Comparison of ENCODE assay signal across 7 mouse cellular contexts in genomic region chr15:12937326-12937725, GRCm38 (mm10).
DNase-seq lines count a peak whose midpoint lies in the region; ATAC-seq lines count a peak whose summit lies in the region.
"Not testable (repeated sequence)": the region's sequence is repeated elsewhere in the genome, so short reads cannot be mapped to it uniquely, and the experiment has no call there.

No protein-coding gene starts in this region.

- not testable (repeated sequence) for H3K36me3 ChIP-seq in intestine, embryonic 16.5 days (ENCODE audit: control insufficient read depth, insufficient read depth, low read length); liver, embryonic 15.5 days (replicated peaks)
- peaks cover 19% of the 10 kb centered on the region for H3K36me3 ChIP-seq in liver, embryonic 12.5 days

- not testable (repeated sequence) for H3K4me3 ChIP-seq in intestine, embryonic 16.5 days (ENCODE audit: low read length); liver, embryonic 12.5 days
- peak overlapping the region; percentile 23 for H3K4me3 ChIP-seq in liver, embryonic 15.5 days (replicated peaks)

- H3K4me1 ChIP-seq in intestine, embryonic 16.5 days (ENCODE audit: control insufficient read depth, insufficient read depth, low read length), result not testable (repeated sequence)
- peaks cover 43% of the 10 kb centered on the region for H3K4me1 ChIP-seq in liver, embryonic 12.5 days
- peaks cover 37% of the 10 kb centered on the region for H3K4me1 ChIP-seq in liver, embryonic 15.5 days (replicated peaks)

- not testable (repeated sequence) for H3K27me3 ChIP-seq in intestine, embryonic 16.5 days (replicated peaks; ENCODE audit: control insufficient read depth, insufficient read depth, low read length); liver, embryonic 12.5 days (replicated peaks); liver, embryonic 15.5 days

- WGBS in intestine, embryonic 16.5 days, result 83% methylated on average over 3 of the region's 3 CpGs
- 34% methylated on average over 3 of the region's 3 CpGs for WGBS in liver, embryonic 12.5 days (ENCODE audit: insufficient replicate concordance)
- 29% methylated on average over 3 of the region's 3 CpGs for WGBS in liver, embryonic 15.5 days (ENCODE audit: insufficient replicate concordance)

- ATAC-seq in erythroid progenitor cell, adult 5-6 weeks (replicated peaks; ENCODE audit: low FRiP score, poor library complexity, severe bottlenecking), result 0 out of 2 replicates have a peak, but pooled peaks have one; percentile 52
- ATAC-seq in intestine, embryonic 16.5 days, result 0 out of 2 replicates have a peak, but pooled peaks have one; percentile 38
- ATAC-seq in liver, embryonic 12.5 days, result peak; percentile 96
- ATAC-seq in liver, embryonic 15.5 days (ENCODE audit: insufficient read depth), result peak; percentile 97
- 0 out of 2 replicates have a peak, but pooled peaks have one; percentile 42 for ATAC-seq in megakaryocyte progenitor cell, adult 5-6 weeks (replicated peaks; ENCODE audit: poor library complexity)

- not testable (repeated sequence) for H3K9me3 ChIP-seq in intestine, embryonic 16.5 days (ENCODE audit: control insufficient read depth, low read length); liver, embryonic 12.5 days (replicated peaks); liver, embryonic 15.5 days (replicated peaks)

- DNase-seq in c-Kit-positive CD71-positive TER-119-negative erythroid progenitor cells, embryonic 14.5 days (ENCODE audit: low read depth), result peak; percentile 23
- peak; percentile 9 to 22 for DNase-seq in spleen, postnatal 10 days (ENCODE audit: low spot score in 2 of 2)

- H3K27ac ChIP-seq in intestine, embryonic 16.5 days (ENCODE audit: low read length), result not testable (repeated sequence)
- H3K27ac ChIP-seq in liver, embryonic 12.5 days, result peak overlapping the region; percentile 83
- peak overlapping the region; percentile 74 for H3K27ac ChIP-seq in liver, embryonic 15.5 days (replicated peaks)

- not testable (repeated sequence) for H3K9ac ChIP-seq in intestine, embryonic 16.5 days (ENCODE audit: low read depth, low read length); liver, embryonic 12.5 days; liver, embryonic 15.5 days

- H3K4me2 ChIP-seq in intestine, embryonic 16.5 days (ENCODE audit: low read depth, low read length), result not testable (repeated sequence)
- peak overlapping the region; percentile 52 for H3K4me2 ChIP-seq in liver, embryonic 12.5 days
- H3K4me2 ChIP-seq in liver, embryonic 15.5 days, result peak overlapping the region; percentile 45

Comparison
In these comparisons a context has a peak if more than half of its experiments do, and no peak if none do; other contexts are left out.
1. ATAC-seq: peak in every context shown above with its lines; median percentile 97 in liver, embryonic 15.5 days; 96 in liver, embryonic 12.5 days; 52 in erythroid progenitor cell, adult 5-6 weeks; 42 in megakaryocyte progenitor cell, adult 5-6 weeks; 38 in intestine, embryonic 16.5 days.